Mouse (Mus musculus) ES-Bruce4 (cell line): ENCODE data around the gene Fat3. TPM values are rescaled to one million over a fixed set of nuclear protein-coding genes. Genes with fewer than 3 reads are reported as not detected.
A peak's percentile ranks its signal among the peaks of the same experiment; 100 is the strongest.

Source experiments
- H3K27ac ChIP-seq: 2 replicates; pipeline ENCODE4 v1.5.1; 2012; ENCODE audit warnings: low read length, inconsistent platforms; ENCODE audit not compliant: insufficient read depth
- H3K27me3 ChIP-seq: 2 replicates; pipeline ENCODE4 v1.6.1; 2012; ENCODE audit warnings: mild to moderate bottlenecking, low read length, inconsistent platforms; ENCODE audit not compliant: control insufficient read depth, poor library complexity, insufficient read depth, severe bottlenecking
- H3K36me3 ChIP-seq: 2 replicates; pipeline ENCODE4 v1.6.1; 2012; ENCODE audit warnings: inconsistent platforms, mild to moderate bottlenecking, low read length, moderate library complexity; ENCODE audit not compliant: control insufficient read depth, poor library complexity, insufficient read depth, severe bottlenecking
- H3K4me1 ChIP-seq: one replicate; pipeline ENCODE4 v1.8.1; 2011; ENCODE audit warnings: low read length; ENCODE audit not compliant: control insufficient read depth, insufficient read depth
- H3K4me3 ChIP-seq: 2 replicates; pipeline ENCODE4 v1.5.1; 2011; ENCODE audit warnings: low read depth, mild to moderate bottlenecking, low read length
- H3K9ac ChIP-seq: 2 replicates; pipeline ENCODE4 v1.6.1; 2012; ENCODE audit warnings: low read depth, mild to moderate bottlenecking, inconsistent platforms; ENCODE audit not compliant: poor library complexity, severe bottlenecking
- H3K9me3 ChIP-seq: replicated peaks from 2 replicates; pipeline ENCODE4 v1.6.1; 2012; ENCODE audit warnings: mild to moderate bottlenecking, low read length, inconsistent platforms; ENCODE audit not compliant: control insufficient read depth, poor library complexity, insufficient read depth, severe bottlenecking
- CTCF ChIP-seq: IDR thresholded peaks from one replicate; pipeline ENCODE4 v1.8.1; 2011; ENCODE audit warnings: low read depth, low read length
- EP300 ChIP-seq: IDR thresholded peaks from 2 replicates; pipeline ENCODE4 v1.6.1; 2011; ENCODE audit warnings: low read depth, low read length; ENCODE audit not compliant: insufficient read depth
- POLR2A ChIP-seq: IDR thresholded peaks from one replicate; pipeline ENCODE4 v1.8.1; 2011; ENCODE audit warnings: low read length; ENCODE audit not compliant: insufficient read depth
- polyA plus RNA-seq: library from polyadenylated mRNA; stranded (reverse); fragments of >200 nt; gene quantifications from 2 replicates; pipeline ENCODE4 v1.2.4, GENCODE M21; 2011; ENCODE audit warnings: low read depth; ENCODE audit not compliant: missing spikeins, insufficient read depth, insufficient read length

The Fat3 gene
- polyA plus RNA-seq, 1 experiment, result 0.12 TPM

DNA sequence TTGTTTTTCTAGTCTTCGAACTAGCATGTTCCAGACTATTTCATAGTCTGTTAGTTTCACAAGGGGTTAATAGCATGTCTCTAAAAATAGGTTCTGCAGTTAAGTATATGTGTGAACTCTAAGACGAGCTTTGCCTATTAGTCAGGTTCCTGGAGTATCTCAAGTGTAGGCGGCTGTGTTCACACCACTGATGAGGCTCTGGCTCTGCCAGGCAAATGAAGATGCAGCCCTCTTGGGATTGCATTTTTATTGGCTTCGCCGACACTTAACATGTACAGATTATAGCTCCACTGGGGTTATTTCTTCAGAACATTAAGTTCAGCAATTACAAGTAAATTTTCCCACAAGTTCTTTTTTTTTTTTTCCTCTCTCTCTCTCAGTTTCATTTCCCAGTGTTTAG lies 614.3 kb downstream of the Fat3 start:
- H3K27ac ChIP-seq, result no peak overlapping the region
- no peaks in the 10 kb centered on the region for H3K36me3 ChIP-seq
- TF ChIP-seq CTCF (no peak), POLR2A (no peak), EP300 (no peak)
- no peak overlapping the region for H3K9ac ChIP-seq
- no peaks in the 10 kb centered on the region for H3K4me1 ChIP-seq
- H3K27me3 ChIP-seq, result no peaks in the 10 kb centered on the region
- H3K9me3 ChIP-seq, result no peaks in the 10 kb centered on the region
- H3K4me3 ChIP-seq, result no peak overlapping the region

DNA sequence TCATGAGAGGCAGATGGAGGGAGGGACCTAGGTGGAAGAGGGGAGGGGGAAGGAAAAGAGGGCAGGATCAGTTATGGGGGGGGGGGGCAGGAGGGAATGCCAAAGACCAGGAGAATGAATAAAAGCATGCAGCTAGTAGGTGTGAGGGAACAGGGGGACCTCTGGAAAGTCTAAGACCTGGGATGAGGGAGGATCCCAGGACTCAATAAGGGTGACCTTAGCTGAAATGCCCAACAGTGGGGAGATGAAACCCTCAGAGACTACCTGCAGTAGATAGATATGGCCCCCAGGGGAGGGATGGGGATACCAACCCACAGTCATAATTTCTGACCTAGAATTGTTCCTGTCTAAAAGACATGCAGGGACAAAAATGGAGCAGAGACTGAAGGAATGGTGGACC lies 620.3 kb downstream of the Fat3 start:
- Histone ChIP-seq H3K27ac (no peak overlapping the region), H3K36me3 (no peaks in the 10 kb centered on the region), H3K9ac (no peak overlapping the region), H3K27me3 (no peaks in the 10 kb centered on the region), H3K4me1 (no peaks in the 10 kb centered on the region), H3K4me3 (no peak overlapping the region), H3K9me3 (no peaks in the 10 kb centered on the region)
- TF ChIP-seq EP300 (no peak), POLR2A (no peak), CTCF (no peak)

GRCm38 (mm10) chr9:15880160-15880603 lies 620.9 kb downstream of the Fat3 start:
- H3K9ac ChIP-seq, result no peak overlapping the region
- no peaks in the 10 kb centered on the region for H3K36me3 ChIP-seq
- TF ChIP-seq EP300, result no peak
- TF ChIP-seq POLR2A, result no peak
- no peak for TF ChIP-seq CTCF
- no peak overlapping the region for H3K4me3 ChIP-seq
- H3K9me3 ChIP-seq, result no peaks in the 10 kb centered on the region
- H3K27me3 ChIP-seq, result no peaks in the 10 kb centered on the region
- H3K27ac ChIP-seq, result no peak overlapping the region
- H3K4me1 ChIP-seq, result no peaks in the 10 kb centered on the region

DNA sequence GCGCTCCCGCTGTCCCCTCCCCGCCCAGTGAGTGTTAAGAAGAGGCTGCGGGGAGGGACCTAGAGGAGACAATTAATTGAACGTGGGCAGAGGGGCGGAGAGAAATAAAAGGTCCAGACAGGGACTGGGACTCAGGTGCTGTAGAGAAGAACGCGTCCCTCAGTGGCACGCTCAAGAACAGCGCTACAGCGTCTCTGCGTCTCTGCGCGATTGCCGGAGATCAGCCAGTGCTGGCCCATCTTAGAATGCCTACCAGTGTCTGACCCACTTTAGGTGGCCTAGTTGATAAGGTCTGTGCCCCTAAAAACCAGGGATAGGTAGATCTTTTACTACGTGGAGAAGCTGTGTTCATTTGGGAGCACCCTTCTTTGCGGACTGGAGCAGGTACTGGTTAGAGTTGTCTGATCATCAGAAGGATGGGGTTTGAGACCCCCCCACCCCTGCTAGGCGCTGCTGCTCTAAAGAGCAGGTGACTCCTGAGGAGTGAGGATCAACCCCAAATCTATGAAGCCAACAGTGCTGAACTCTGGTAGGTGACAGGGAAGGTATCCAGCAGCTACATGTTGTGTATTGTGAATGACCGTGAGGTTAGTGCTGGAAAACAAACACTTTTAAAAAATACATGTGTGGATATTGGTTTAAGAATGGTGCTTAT lies 626.5 kb downstream of the Fat3 start, which contains the start of gene Mtnr1b:
Gene Mtnr1b (minus strand): TSS at position 51 of the 655 bp plus-strand sequence.
- H3K4me1 ChIP-seq, result no peaks in the 10 kb centered on the region
- no peaks in the 10 kb centered on the region for H3K9me3 ChIP-seq

DNA sequence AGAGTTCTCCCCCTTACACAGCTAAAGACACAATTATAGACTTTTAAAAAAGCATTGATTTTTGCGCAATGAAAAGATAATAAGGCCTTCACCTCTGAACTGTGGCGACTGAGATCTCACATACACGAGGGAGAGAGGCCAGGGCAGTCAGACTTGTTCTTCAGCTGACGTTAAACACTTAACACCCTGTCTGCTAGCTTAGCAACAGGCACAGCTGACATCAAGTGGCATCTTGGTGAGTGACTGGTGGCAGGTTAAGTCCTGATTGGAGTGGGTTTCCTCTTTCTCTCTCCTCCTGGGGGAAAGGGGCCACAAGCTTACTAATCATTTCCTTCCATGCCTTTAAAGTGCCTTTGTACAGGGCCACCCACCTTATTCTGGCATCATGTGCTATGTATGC lies 631.1 kb downstream of the Fat3 start:
- H3K36me3 ChIP-seq, result no peaks in the 10 kb centered on the region
- TF ChIP-seq CTCF, result no peak
- H3K27me3 ChIP-seq, result no peaks in the 10 kb centered on the region; the same call in 1 of the 2 replicates
- no peaks in the 10 kb centered on the region for H3K4me1 ChIP-seq
- no peak overlapping the region for H3K27ac ChIP-seq
- no peaks in the 10 kb centered on the region for H3K9me3 ChIP-seq
- no peak overlapping the region for H3K9ac ChIP-seq
- H3K4me3 ChIP-seq, result no peak overlapping the region

More for the DNA sequence above, 626.5 kb downstream of the Fat3 start, which contains the start of gene Mtnr1b:
- H3K27ac ChIP-seq, result no peak within 1 kb of the TSS
- no peaks in the 10 kb centered on the region for H3K36me3 ChIP-seq
- H3K27me3 ChIP-seq, result no peaks in the 10 kb centered on the region; the same call in 1 of the 2 replicates
- no peak for TF ChIP-seq CTCF
- TF ChIP-seq POLR2A, result no peak
- no peak for TF ChIP-seq EP300
- no peak within 1 kb of the TSS for H3K9ac ChIP-seq
- H3K4me3 ChIP-seq, result peak within 1 kb of the TSS; percentile 28

GRCm38 (mm10) chr9:15869456-15869855 lies 631.6 kb downstream of the Fat3 start:
- TF ChIP-seq CTCF (no peak), POLR2A (no peak), EP300 (no peak)
- Histone ChIP-seq H3K4me1 (no peaks in the 10 kb centered on the region), H3K36me3 (no peaks in the 10 kb centered on the region), H3K9me3 (no peaks in the 10 kb centered on the region), H3K4me3 (no peak overlapping the region), H3K27ac (no peak overlapping the region), H3K9ac (no peak overlapping the region), H3K27me3 (no peaks in the 10 kb centered on the region; the same call in 1 of the 2 replicates)
